Mouse (Mus musculus): ENCODE measurements around the gene Ipo4. TPM values are rescaled to one million over a fixed set of nuclear protein-coding genes. Genes with fewer than 3 reads are reported as not detected.

Gene Ipo4
- polyA plus RNA-seq, 1 experiment, result 519 TPM

DNA sequence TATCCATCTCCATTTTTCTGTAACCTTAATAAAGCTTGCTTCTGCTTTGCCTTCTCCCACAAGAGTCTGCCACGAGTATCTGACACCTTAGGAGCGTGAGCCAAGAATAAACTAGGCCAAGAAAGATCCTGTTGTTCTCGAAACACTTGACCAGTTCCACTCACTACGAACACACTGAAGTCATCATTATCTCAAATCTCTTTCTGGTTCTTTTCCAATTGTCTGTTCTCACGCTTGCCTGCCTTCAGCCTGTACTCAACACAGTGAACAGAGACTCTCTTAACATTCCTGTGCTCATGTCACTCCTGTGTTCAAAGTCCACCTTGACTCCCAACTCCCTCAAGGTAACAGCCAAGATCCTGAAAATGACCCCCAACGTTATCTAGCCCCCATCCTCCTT is 22.4 kb downstream of the Ipo4 start:
- no peak for TF ChIP-seq CTCF (IDR thresholded peaks at IDR 0.05; ENCODE audit: control insufficient read depth, insufficient read depth, insufficient replicate concordance, low read depth, low read length)
- no peak for TF ChIP-seq POLR2A (IDR thresholded peaks at IDR 0.05; ENCODE audit: control insufficient read depth, low read depth, low read length)
- H3K27me3 ChIP-seq (ENCODE audit: control insufficient read depth, insufficient read depth, low read length), result no peaks in the 10 kb centered on the region
- peaks cover 5% of the 10 kb centered on the region for H3K4me1 ChIP-seq (ENCODE audit: control insufficient read depth, insufficient read depth, low read length)
- H3K27ac ChIP-seq (ENCODE audit: control insufficient read depth, insufficient read depth, low read depth, low read length), result peak overlapping the region; percentile 66
- H3K4me3 ChIP-seq (ENCODE audit: control insufficient read depth, low read depth, low read length), result no peak overlapping the region
- H3K36me3 ChIP-seq (ENCODE audit: control insufficient read depth, insufficient read depth, low read length), result no peaks in the 10 kb centered on the region

DNA sequence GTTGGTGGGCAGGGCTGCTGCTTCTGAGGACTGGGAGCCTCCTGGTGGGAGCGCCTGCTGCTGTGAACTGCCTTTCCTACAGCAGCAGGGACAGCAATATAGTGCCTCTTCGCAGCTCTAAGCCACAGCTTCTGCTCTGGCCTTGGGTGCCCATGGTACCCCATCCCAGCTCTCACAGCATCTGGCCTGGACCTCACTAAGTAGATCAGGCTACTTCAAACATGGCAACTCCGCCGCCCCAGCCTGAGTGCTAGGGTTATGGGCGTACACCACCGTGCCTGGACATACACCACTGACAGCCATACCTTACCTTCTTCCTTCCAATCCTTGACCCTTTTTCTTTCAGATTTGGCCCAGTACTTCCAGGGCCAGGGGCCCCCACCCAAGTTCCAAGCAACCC is 27.4 kb downstream of the Ipo4 start:
- Histone ChIP-seq H3K4me3 (ENCODE audit: control insufficient read depth, low read depth, low read length) (no peak overlapping the region), H3K27me3 (ENCODE audit: control insufficient read depth, insufficient read depth, low read length) (no peaks in the 10 kb centered on the region), H3K36me3 (ENCODE audit: control insufficient read depth, insufficient read depth, low read length) (no peaks in the 10 kb centered on the region), H3K4me1 (ENCODE audit: control insufficient read depth, insufficient read depth, low read length) (no peaks in the 10 kb centered on the region; the same call in 1 of the 2 replicates), H3K27ac (ENCODE audit: control insufficient read depth, insufficient read depth, low read depth, low read length) (no peak overlapping the region)
- TF ChIP-seq POLR2A (IDR thresholded peaks at IDR 0.05; ENCODE audit: control insufficient read depth, low read depth, low read length), result no peak
- TF ChIP-seq CTCF (IDR thresholded peaks at IDR 0.05; ENCODE audit: control insufficient read depth, insufficient read depth, insufficient replicate concordance, low read depth, low read length), result no peak

DNA sequence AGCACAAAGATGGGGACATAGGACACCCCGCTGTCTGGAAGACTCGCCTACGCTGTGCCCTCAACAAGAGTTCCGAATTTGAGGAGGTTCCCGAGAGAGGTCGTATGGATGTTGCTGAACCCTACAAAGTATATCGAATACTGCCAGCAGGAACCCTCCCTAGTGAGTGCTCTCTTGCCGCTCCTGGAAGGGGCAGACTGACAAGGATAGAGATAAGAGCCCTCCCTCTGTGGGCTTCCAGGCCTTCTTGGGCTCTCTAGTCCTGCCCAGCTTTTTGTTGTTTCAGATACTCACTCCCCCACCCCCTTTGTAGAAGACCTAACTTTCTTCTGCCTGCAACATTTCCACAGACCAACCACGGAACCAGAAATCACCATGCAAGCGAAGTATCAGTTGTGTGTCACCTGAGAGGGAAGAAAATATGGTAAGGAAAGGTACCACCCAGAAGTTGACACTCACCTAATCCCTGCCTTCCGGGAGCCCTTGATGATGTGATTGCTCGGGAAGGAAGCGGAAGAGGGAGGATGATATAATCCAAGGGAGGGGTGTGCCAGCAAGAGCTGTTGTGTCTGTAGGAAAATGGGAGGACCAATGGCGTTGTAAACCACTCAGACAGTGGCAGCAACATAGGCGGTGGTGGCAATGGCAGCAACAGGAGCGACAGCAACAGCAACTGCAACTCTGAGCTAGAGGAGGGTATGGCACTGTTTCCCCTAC is 29.9 kb downstream of the Ipo4 start:
- Histone ChIP-seq H3K27me3 (ENCODE audit: control insufficient read depth, insufficient read depth, low read length) (no peaks in the 10 kb centered on the region), H3K27ac (ENCODE audit: control insufficient read depth, insufficient read depth, low read depth, low read length) (no peak overlapping the region), H3K4me3 (ENCODE audit: control insufficient read depth, low read depth, low read length) (no peak overlapping the region), H3K36me3 (ENCODE audit: control insufficient read depth, insufficient read depth, low read length) (no peaks in the 10 kb centered on the region), H3K4me1 (ENCODE audit: control insufficient read depth, insufficient read depth, low read length) (no peaks in the 10 kb centered on the region; the same call in 1 of the 2 replicates)
- TF ChIP-seq POLR2A (IDR thresholded peaks at IDR 0.05; ENCODE audit: control insufficient read depth, low read depth, low read length), result no peak
- TF ChIP-seq CTCF (IDR thresholded peaks at IDR 0.05; ENCODE audit: control insufficient read depth, insufficient read depth, insufficient replicate concordance, low read depth, low read length), result no peak

DNA sequence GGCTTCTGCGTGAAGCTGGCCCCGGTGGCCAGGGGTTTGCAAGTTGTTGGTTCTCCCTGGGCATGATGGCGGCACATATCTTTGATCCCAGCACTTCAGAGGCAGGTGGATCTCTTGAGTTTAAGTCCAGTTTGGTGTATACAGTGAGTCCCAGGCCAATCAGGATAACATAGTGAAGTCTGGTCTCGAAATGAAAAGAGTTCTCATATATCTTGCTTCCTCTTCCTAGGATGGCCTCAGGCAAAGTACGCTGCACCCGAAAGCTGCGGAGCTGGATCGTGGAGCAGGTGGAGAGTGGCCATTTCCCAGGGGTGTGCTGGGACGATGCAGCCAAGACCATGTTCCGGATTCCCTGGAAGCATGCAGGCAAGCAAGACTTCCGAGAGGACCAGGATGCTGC is 30.9 kb downstream of the Ipo4 start:
- H3K27ac ChIP-seq (ENCODE audit: control insufficient read depth, insufficient read depth, low read depth, low read length), result no peak overlapping the region
- H3K36me3 ChIP-seq (ENCODE audit: control insufficient read depth, insufficient read depth, low read length), result no peaks in the 10 kb centered on the region

DNA sequence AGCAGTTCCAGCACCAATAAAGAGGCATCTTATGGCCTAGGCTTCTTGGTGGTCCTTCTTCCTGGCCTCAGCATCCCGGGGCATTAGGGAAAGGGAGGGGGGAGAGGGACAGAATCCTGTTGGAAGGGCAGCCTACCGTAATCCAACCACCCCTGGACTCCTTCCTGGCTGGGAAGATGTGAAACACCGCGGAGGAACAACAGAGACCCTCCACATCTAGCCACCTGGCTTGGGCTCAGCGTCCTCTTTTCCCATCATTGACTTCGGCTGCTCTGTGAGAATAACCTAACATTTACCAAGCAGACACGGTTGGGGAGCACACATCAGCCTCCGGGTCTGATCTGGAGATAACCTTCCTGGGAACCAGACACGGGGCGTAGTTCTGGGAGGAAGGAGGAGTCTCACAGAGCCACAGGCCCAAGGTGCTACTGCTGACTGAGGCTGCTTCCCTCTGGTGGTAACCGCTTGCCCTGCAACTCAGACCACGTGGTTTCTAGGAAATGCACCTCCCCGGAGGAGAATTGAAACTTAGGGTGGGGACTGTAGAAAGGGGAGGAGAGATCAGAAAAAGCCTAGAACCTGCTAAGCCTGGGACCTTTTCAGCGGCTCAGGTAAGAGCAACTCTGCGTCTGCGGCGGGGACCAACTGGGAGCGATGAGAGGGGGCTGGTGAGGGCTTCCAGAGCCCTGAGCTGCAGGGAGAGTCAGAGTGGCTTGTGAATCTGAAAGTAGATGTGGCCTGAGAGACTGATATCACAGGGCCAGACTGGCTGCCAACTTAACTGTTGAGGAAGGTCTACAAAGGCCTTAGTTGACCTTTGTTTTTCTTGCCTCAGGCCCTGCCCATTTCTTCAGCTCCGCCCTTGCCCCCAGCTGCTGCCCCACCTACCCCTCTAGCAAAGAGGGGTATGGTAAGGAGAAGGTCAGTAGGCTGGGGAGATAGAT is 31.9 kb downstream of the Ipo4 start:
- Histone ChIP-seq H3K27me3 (ENCODE audit: control insufficient read depth, insufficient read depth, low read length) (no peaks in the 10 kb centered on the region), H3K27ac (ENCODE audit: control insufficient read depth, insufficient read depth, low read depth, low read length) (peak overlapping the region; percentile 86), H3K36me3 (ENCODE audit: control insufficient read depth, insufficient read depth, low read length) (no peaks in the 10 kb centered on the region), H3K4me1 (ENCODE audit: control insufficient read depth, insufficient read depth, low read length) (no peaks in the 10 kb centered on the region; the same call in 1 of the 2 replicates), H3K4me3 (ENCODE audit: control insufficient read depth, low read depth, low read length) (peak overlapping the region; percentile 75)
- TF ChIP-seq POLR2A (IDR thresholded peaks at IDR 0.05; ENCODE audit: control insufficient read depth, low read depth, low read length) (no peak), CTCF (IDR thresholded peaks at IDR 0.05; ENCODE audit: control insufficient read depth, insufficient read depth, insufficient replicate concordance, low read depth, low read length) (peak; percentile 76; the same call in 1 of the 2 replicates)

More for the DNA sequence above, 30.9 kb downstream of the Ipo4 start:
- Histone ChIP-seq H3K4me1 (ENCODE audit: control insufficient read depth, insufficient read depth, low read length) (no peaks in the 10 kb centered on the region; the same call in 1 of the 2 replicates), H3K4me3 (ENCODE audit: control insufficient read depth, low read depth, low read length) (no peak overlapping the region), H3K27me3 (ENCODE audit: control insufficient read depth, insufficient read depth, low read length) (no peaks in the 10 kb centered on the region)
- TF ChIP-seq POLR2A (IDR thresholded peaks at IDR 0.05; ENCODE audit: control insufficient read depth, low read depth, low read length) (no peak), CTCF (IDR thresholded peaks at IDR 0.05; ENCODE audit: control insufficient read depth, insufficient read depth, insufficient replicate concordance, low read depth, low read length) (no peak)

DNA sequence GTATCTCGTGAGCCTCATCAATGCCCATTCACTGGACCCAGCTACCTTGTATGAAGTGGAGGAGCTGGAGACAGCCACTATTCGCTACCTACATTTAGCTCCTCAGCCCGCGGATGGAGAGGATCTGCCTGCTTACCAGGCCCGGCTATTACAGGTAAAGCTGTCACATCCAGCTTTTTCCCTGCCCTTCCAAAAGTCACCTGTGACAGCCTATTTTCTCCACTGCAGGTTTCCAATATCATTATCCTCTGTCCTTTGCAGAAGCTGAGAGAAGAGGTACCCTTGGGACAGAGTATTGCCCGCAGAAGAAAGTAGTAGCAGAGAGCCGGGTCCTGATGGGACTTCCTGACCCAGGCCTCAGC is 32.5 kb downstream of the Ipo4 start, which contains the start of gene Irf9:
TSS of gene Irf9 (plus strand) at position 301 of the 362 bp plus-strand sequence.
- no peaks in the 10 kb centered on the region for H3K36me3 ChIP-seq (ENCODE audit: control insufficient read depth, insufficient read depth, low read length)
- no peak for TF ChIP-seq CTCF (IDR thresholded peaks at IDR 0.05; ENCODE audit: control insufficient read depth, insufficient read depth, insufficient replicate concordance, low read depth, low read length)
- no peak for TF ChIP-seq POLR2A (IDR thresholded peaks at IDR 0.05; ENCODE audit: control insufficient read depth, low read depth, low read length)
- H3K4me1 ChIP-seq (ENCODE audit: control insufficient read depth, insufficient read depth, low read length), result no peaks in the 10 kb centered on the region; the same call in 1 of the 2 replicates
- H3K4me3 ChIP-seq (ENCODE audit: control insufficient read depth, low read depth, low read length), result peak within 1 kb of the TSS; percentile 75
- H3K27ac ChIP-seq (ENCODE audit: control insufficient read depth, insufficient read depth, low read depth, low read length), result peak within 1 kb of the TSS; percentile 86
- no peaks in the 10 kb centered on the region for H3K27me3 ChIP-seq (ENCODE audit: control insufficient read depth, insufficient read depth, low read length)
